Mouse (Mus musculus) hindbrain, postnatal 0 days (tissue): ENCODE measurements around the gene Dlx6. TPM values are rescaled to one million over a fixed set of nuclear protein-coding genes. Genes with fewer than 3 reads are reported as not detected.

Experiments
- ATAC-seq: fragments of 200-750 bp; cut with Nextera tagmentation; 2 replicates; pipeline ENCODE4 v1.8.0; 2017; ENCODE audit warnings: mild to moderate bottlenecking, moderate TSS enrichment, moderate library complexity
- DNase-seq: peaks from one replicate; pipeline ENCODE4 v3.0.0-alpha.2; 2015; ENCODE audit warnings: low spot score
- H3K27ac ChIP-seq: fragments of 300-500 bp; sonication (generic); 2 replicates; pipeline ENCODE4 v1.5.1; 2014; ENCODE audit warnings: mild to moderate bottlenecking
- H3K27me3 ChIP-seq: fragments of 300-500 bp; sonication (generic); 2 replicates; pipeline ENCODE4 v1.6.1; 2014; ENCODE audit warnings: low read length, mixed read lengths; ENCODE audit not compliant: insufficient read depth
- H3K36me3 ChIP-seq: fragments of 300-500 bp; sonication (generic); 2 replicates; pipeline ENCODE4 v1.6.1; 2014; ENCODE audit warnings: low read length, mixed read lengths; ENCODE audit not compliant: insufficient read depth
- H3K4me1 ChIP-seq: fragments of 300-500 bp; sonication (generic); 2 replicates; pipeline ENCODE4 v1.6.1; 2014; ENCODE audit warnings: antibody characterized with exemption, low read length, mixed read lengths; ENCODE audit not compliant: insufficient read depth
- H3K4me2 ChIP-seq: fragments of 300-500 bp; sonication (generic); 2 replicates; pipeline ENCODE4 v1.6.1; 2014; ENCODE audit warnings: low read depth, mild to moderate bottlenecking, low read length, moderate library complexity, mixed read lengths
- H3K4me3 ChIP-seq: fragments of 300-500 bp; sonication (generic); 2 replicates; pipeline ENCODE4 v1.5.1; 2014; ENCODE audit warnings: low read length
- H3K9ac ChIP-seq: fragments of 300-500 bp; sonication (generic); replicated peaks from 2 replicates; pipeline ENCODE4 v1.6.1; 2014; ENCODE audit warnings: mild to moderate bottlenecking, low read length, moderate library complexity, mixed read lengths
- H3K9me3 ChIP-seq: fragments of 300-500 bp; sonication (generic); 2 replicates; pipeline ENCODE4 v1.6.1; 2016; ENCODE audit warnings: low read length, mixed read lengths
- CTCF ChIP-seq: IDR thresholded peaks from 2 replicates; pipeline ENCODE4 v1.5.1; 2016; ENCODE audit warnings: antibody characterized with exemption, control low read depth, low read depth
- WGBS: fragments of 180-500 bp; shearing (Covaris S2); extraction: QIAGEN DNeasy Blood & Tissue Kit; methylation state at CpG from one replicate; pipeline ENCODE4 v1.1.7; 2014; 5-methylcytosine and 5-hydroxymethylcytosine counted together
- polyA plus RNA-seq: library from polyadenylated mRNA; unstranded; fragments of >200 nt; fragmentation: Nextera tagmentation; extraction: Ambion mirVana; gene quantifications from 2 replicates; pipeline ENCODE4 v1.2.1, GENCODE M21; 2015
- total RNA-seq: library from RNA; depleted of rRNA; stranded (reverse); fragments of >200 nt; gene quantifications from 2 replicates; pipeline ENCODE4 v1.2.3, GENCODE M21; 2014

The Dlx6 gene
- total and polyA plus RNA-seq, 2 experiments from 2014 or later, result not detected

- Histone ChIP-seq H3K9me3 (no peaks in the 10 kb centered on the region), H3K4me3 (peak overlapping the region; percentile 35), H3K27ac (no peak overlapping the region), H3K36me3 (no peaks in the 10 kb centered on the region), H3K27me3 (peaks cover 73% of the 10 kb centered on the region), H3K9ac (no peak overlapping the region), H3K4me1 (no peaks in the 10 kb centered on the region; the same call in 1 of the 2 replicates), H3K4me2 (peak overlapping the region; percentile 65)
- TF ChIP-seq CTCF, result no peak
- no peak for DNase-seq
- ATAC-seq, result peak; percentile 24
- under 1% methylated on average over 30 of the region's 30 CpGs for WGBS
These were observed 18.0 kb downstream of the Dlx6 start for GRCm38 (mm10) chr6:6881115-6881637.

- 1% methylated on average over 36 of the region's 42 CpGs for WGBS
- no peaks in the 10 kb centered on the region for H3K36me3 ChIP-seq
- peak; percentile 31 for DNase-seq
- H3K27ac ChIP-seq, result no peak within 1 kb of the TSS
- no peak for TF ChIP-seq CTCF
- H3K4me3 ChIP-seq, result peak within 1 kb of the TSS; percentile 35
- H3K27me3 ChIP-seq, result peaks cover 68% of the 10 kb centered on the region
- H3K4me2 ChIP-seq, result peak within 1 kb of the TSS; percentile 65
- H3K9ac ChIP-seq, result no peak within 1 kb of the TSS; the same call in 1 of the 2 replicates
- peak; percentile 33; the same call in 1 of the 2 replicates for ATAC-seq
- no peaks in the 10 kb centered on the region; the same call in 1 of the 2 replicates for H3K4me1 ChIP-seq
- H3K9me3 ChIP-seq, result no peaks in the 10 kb centered on the region
These were observed 18.6 kb downstream of the Dlx6 start, which contains the start of gene Dlx5 for GRCm38 (mm10) chr6:6881638-6882190. Dlx5 (minus strand) TSS chr6:6882085.

GRCm38 (mm10) chr6:6882266-6882797 is 19.2 kb downstream of the Dlx6 start:
- H3K4me3 ChIP-seq, result no peak overlapping the region
- no peak for DNase-seq
- no peaks in the 10 kb centered on the region for H3K36me3 ChIP-seq
- 10% methylated on average over 10 of the region's 11 CpGs for WGBS
- ATAC-seq, result no peak
- peaks cover 61% of the 10 kb centered on the region for H3K27me3 ChIP-seq
- no peaks in the 10 kb centered on the region for H3K9me3 ChIP-seq
- TF ChIP-seq CTCF, result no peak
- H3K4me1 ChIP-seq, result no peaks in the 10 kb centered on the region; the same call in 1 of the 2 replicates
- no peak overlapping the region for H3K9ac ChIP-seq
- peak overlapping the region; percentile 65; the same call in 1 of the 2 replicates for H3K4me2 ChIP-seq
- no peak overlapping the region for H3K27ac ChIP-seq

DNA sequence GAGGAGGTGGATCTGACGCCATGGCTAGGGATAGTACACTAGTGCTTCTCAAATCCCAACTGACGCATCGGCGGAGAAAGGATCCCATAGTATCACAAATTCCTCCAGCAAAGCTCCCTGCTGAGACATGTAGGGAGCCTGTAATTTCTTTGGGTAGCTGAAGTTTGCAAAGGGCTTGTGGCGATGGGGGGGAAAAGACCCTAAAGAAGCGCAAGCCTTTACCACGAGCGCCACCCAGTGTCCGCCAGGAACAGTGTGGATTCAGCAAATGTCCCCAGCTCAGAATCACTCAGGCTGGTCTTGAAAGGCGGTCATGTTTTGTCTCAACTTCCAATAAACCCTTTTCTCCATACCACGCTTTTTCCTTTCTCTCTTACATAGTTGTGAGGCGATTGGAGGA is 21.8 kb downstream of the Dlx6 start:
- ATAC-seq, result peak; percentile 74; the same call in 1 of the 2 replicates
- Histone ChIP-seq H3K9me3 (no peaks in the 10 kb centered on the region), H3K27me3 (peaks cover 39% of the 10 kb centered on the region), H3K4me3 (no peak overlapping the region), H3K4me1 (no peaks in the 10 kb centered on the region; the same call in 1 of the 2 replicates), H3K9ac (no peak overlapping the region), H3K36me3 (no peaks in the 10 kb centered on the region), H3K4me2 (no peak overlapping the region), H3K27ac (no peak overlapping the region)
- TF ChIP-seq CTCF, result peak; percentile 94
- DNase-seq, result peak; percentile 90
- WGBS, result 2% methylated on average over 12 of the region's 12 CpGs

GRCm38 (mm10) chr6:6886225-6886624 is 23.1 kb downstream of the Dlx6 start:
- peaks cover 32% of the 10 kb centered on the region for H3K27me3 ChIP-seq
- no peak overlapping the region for H3K4me3 ChIP-seq
- 89% methylated on average over 3 of the region's 3 CpGs for WGBS
- ATAC-seq, result no peak
- no peaks in the 10 kb centered on the region; the same call in 1 of the 2 replicates for H3K4me1 ChIP-seq
- H3K36me3 ChIP-seq, result no peaks in the 10 kb centered on the region
- H3K9ac ChIP-seq, result no peak overlapping the region
- no peak for TF ChIP-seq CTCF
- no peak overlapping the region for H3K4me2 ChIP-seq
- H3K27ac ChIP-seq, result no peak overlapping the region
- no peaks in the 10 kb centered on the region for H3K9me3 ChIP-seq
- no peak for DNase-seq

DNA sequence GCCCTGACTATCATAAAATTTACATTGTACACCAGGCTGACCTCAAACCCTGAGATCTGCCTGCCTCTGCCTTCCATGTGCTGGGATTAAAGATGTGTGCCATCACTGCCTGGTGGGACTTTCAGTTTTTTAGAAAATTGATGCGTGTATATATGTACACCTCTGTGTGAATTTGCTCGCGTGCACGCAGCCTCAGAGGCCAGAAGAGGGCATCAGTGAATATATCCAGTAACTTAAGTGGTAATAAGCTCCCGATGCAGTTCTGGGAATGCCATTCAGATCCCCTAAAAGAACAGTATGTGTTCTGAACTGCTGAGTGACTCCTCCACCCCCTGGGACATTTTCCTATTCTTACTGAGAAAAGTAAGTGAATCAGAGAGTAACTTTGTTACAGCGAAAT is 26.9 kb downstream of the Dlx6 start:
- peak; percentile 46 for TF ChIP-seq CTCF
- Histone ChIP-seq H3K4me2 (no peak overlapping the region), H3K9ac (no peak overlapping the region), H3K4me1 (no peaks in the 10 kb centered on the region), H3K27me3 (0 out of 2 replicates have a peak, but pooled peaks cover 8% of the 10 kb centered on the region), H3K4me3 (no peak overlapping the region), H3K9me3 (no peaks in the 10 kb centered on the region), H3K27ac (no peak overlapping the region), H3K36me3 (no peaks in the 10 kb centered on the region)
- DNase-seq (no peak), ATAC-seq (no peak)
- WGBS, result 76% methylated on average over 6 of the region's 6 CpGs

DNA sequence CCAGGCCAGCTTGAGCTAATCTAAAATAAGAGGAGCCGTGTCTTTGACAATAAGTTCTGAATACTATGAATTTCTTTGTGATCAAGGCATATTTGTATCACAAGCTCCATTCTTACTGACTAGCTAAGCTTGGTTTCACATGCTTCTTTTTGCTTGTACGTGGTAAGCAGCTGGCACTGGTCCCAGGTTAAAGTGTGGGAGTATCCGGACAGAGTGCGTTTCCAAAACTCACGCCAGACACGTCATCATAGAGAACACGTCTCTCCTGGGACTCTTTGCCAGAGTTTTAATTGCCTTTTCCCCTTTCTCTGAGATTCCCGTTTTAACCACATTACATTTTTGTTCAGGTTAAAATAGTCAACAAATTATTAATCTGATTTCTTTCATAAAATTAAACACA is 46.5 kb downstream of the Dlx6 start:
- Histone ChIP-seq H3K27ac (no peak overlapping the region), H3K27me3 (no peaks in the 10 kb centered on the region), H3K9me3 (no peaks in the 10 kb centered on the region), H3K4me2 (no peak overlapping the region), H3K4me1 (no peaks in the 10 kb centered on the region), H3K9ac (no peak overlapping the region), H3K4me3 (no peak overlapping the region), H3K36me3 (no peaks in the 10 kb centered on the region)
- no peak for DNase-seq
- no peak for ATAC-seq
- WGBS, result 54% methylated on average over 8 of the region's 8 CpGs
- no peak for TF ChIP-seq CTCF
